Mouse (Mus musculus) testis, adult 10 weeks (tissue): ENCODE results near the gene Cel. TPM values are rescaled to one million over a fixed set of nuclear protein-coding genes. Genes with fewer than 3 reads are reported as not detected.

Experiments used
- polyA plus RNA-seq: library from polyadenylated mRNA; stranded (reverse); fragments of 350-450 nt; fragmentation: Illumina TruSeq; extraction: RNeasy Lipid Tissue Mini Kit (QIAGEN cat#74804); gene quantifications from one replicate; pipeline ENCODE4 v1.2.3, GENCODE M21; 2014; ENCODE audit warnings: low read depth, low replicate concordance

Gene Cel
- polyA plus RNA-seq, result not detected

GRCm38 (mm10) chr2:28563303-28563702 is at the start of gene Cel:
Cel (minus strand) TSS chr2:28563403.

GRCm38 (mm10) chr2:28583651-28584050 is 20.4 kb upstream of the Cel start, which contains the start of gene Gtf3c5:
Gtf3c5 (minus strand) TSS chr2:28583751.

GRCm38 (mm10) chr2:28512798-28513401 is 50.3 kb downstream of the Cel start, which contains the start of gene Ralgds:
Ralgds (plus strand) TSS chr2:28513125.

GRCm38 (mm10) chr2:28505795-28506194 is 57.4 kb downstream of the Cel start, which contains the start of gene Gm10134:
Gm10134 (plus strand) TSS chr2:28506095.

Other genes with a start within 250 kb of the Cel start
- gene Ppp1r26, start 116.6 kb downstream of the Cel start, polyA plus RNA-seq, result 3.7 TPM
- gene 1700007K13Rik, start 97.1 kb downstream of the Cel start, polyA plus RNA-seq, result 91.9 TPM
- 25.5 TPM for gene Mrps2, start 95.3 kb downstream of the Cel start, polyA plus RNA-seq
- not detected for gene Gbgt1, start 66.5 kb downstream of the Cel start, polyA plus RNA-seq
- gene Gm10134, start 57.3 kb downstream of the Cel start, polyA plus RNA-seq, result not detected
- 60.8 TPM for gene Ralgds, start 50.3 kb downstream of the Cel start, polyA plus RNA-seq
- 3.6 TPM for gene Gtf3c5, start 20.3 kb upstream of the Cel start, polyA plus RNA-seq
- not detected for gene Gfi1b, start 58.6 kb upstream of the Cel start, polyA plus RNA-seq
- gene Tsc1, start 77.8 kb upstream of the Cel start, polyA plus RNA-seq, result 10.6 TPM
- 23.7 TPM for gene Spaca9, start 136.3 kb upstream of the Cel start, polyA plus RNA-seq
- gene Ak8, start 136.8 kb upstream of the Cel start, polyA plus RNA-seq, result 60.9 TPM